Mouse (Mus musculus) heart, adult 2 months (tissue): ENCODE results near the gene Sox15.

Experiments used
- CTCF ChIP-seq: fragments of 200-600 bp; IDR thresholded peaks from 2 replicates; pipeline ENCODE4 v1.8.1; 2022; ENCODE audit warnings: antibody characterized with exemption, mild to moderate bottlenecking, moderate library complexity
- EP300 ChIP-seq: fragments of 200-500 bp; IDR thresholded peaks from 2 replicates; pipeline ENCODE4 v1.6.1; 2011; ENCODE audit warnings: low read depth, low read length, control low read depth; ENCODE audit not compliant: insufficient read depth

GRCm38 (mm10) chr11:69689891-69690290, 34.8 kb downstream of the Sox15 start:
- TF ChIP-seq EP300: no peak
- TF ChIP-seq CTCF: no peak
